Mouse (Mus musculus) embryonic facial prominence, embryonic 15.5 days (tissue): ENCODE data around the gene Casz1. TPM values are rescaled to one million over a fixed set of nuclear protein-coding genes. Genes with fewer than 3 reads are reported as not detected.

Experiments used
- ATAC-seq: fragments of 200-750 bp; cut with Nextera tagmentation; 2 replicates; pipeline ENCODE4 v1.8.0; 2017; ENCODE audit warnings: low read depth, moderate TSS enrichment; ENCODE audit not compliant: insufficient number of reproducible peaks, low FRiP score, low TSS enrichment
- H3K27ac ChIP-seq: fragments of 300-500 bp; sonication (generic); replicated peaks from 2 replicates; pipeline ENCODE4 v1.5.1; 2015; ENCODE audit warnings: mild to moderate bottlenecking, inconsistent platforms
- H3K27me3 ChIP-seq: fragments of 300-500 bp; sonication (generic); 2 replicates; pipeline ENCODE4 v1.6.1; 2015; ENCODE audit warnings: inconsistent platforms
- H3K36me3 ChIP-seq: fragments of 300-500 bp; sonication (generic); 2 replicates; pipeline ENCODE4 v1.6.1; 2015; ENCODE audit warnings: mild to moderate bottlenecking, inconsistent platforms
- H3K4me1 ChIP-seq: fragments of 300-500 bp; sonication (generic); 2 replicates; pipeline ENCODE4 v1.6.1; 2015; ENCODE audit warnings: inconsistent platforms
- H3K4me2 ChIP-seq: fragments of 300-500 bp; sonication (generic); replicated peaks from 2 replicates; pipeline ENCODE4 v1.6.1; 2015; ENCODE audit warnings: mild to moderate bottlenecking, inconsistent platforms
- H3K4me3 ChIP-seq: fragments of 300-500 bp; sonication (generic); replicated peaks from 2 replicates; pipeline ENCODE4 v1.5.1; 2015; ENCODE audit warnings: mild to moderate bottlenecking, inconsistent platforms
- H3K9ac ChIP-seq: fragments of 300-500 bp; sonication (generic); 2 replicates; pipeline ENCODE4 v1.6.1; 2015; ENCODE audit warnings: inconsistent platforms
- H3K9me3 ChIP-seq: fragments of 300-500 bp; sonication (generic); replicated peaks from 2 replicates; pipeline ENCODE4 v1.6.1; 2016; ENCODE audit warnings: inconsistent platforms
- WGBS: fragments of 180-500 bp; shearing (Covaris S2); methylation state at CpG from one replicate; pipeline ENCODE4 v1.1.7; 2015; 5-methylcytosine and 5-hydroxymethylcytosine counted together
- polyA plus RNA-seq: library from polyadenylated mRNA; unstranded; fragments of >200 nt; fragmentation: Nextera tagmentation; extraction: Ambion mirVana; gene quantifications from 2 replicates; pipeline ENCODE4 v1.2.1, GENCODE M21; 2015

Casz1 gene
- polyA plus RNA-seq, 1 experiment from 2014 or later, result 11.2 TPM

- Histone ChIP-seq H3K4me1 (peaks cover 29% of the 10 kb centered on the region), H3K9ac (no peak overlapping the region), H3K9me3 (no peaks in the 10 kb centered on the region), H3K27me3 (0 out of 2 replicates have a peak, but pooled peaks cover 3% of the 10 kb centered on the region), H3K36me3 (peaks cover 4% of the 10 kb centered on the region; the same call in 1 of the 2 replicates), H3K4me3 (no peak overlapping the region), H3K4me2 (no peak overlapping the region), H3K27ac (peak overlapping the region; percentile 17; the same call in 1 of the 2 replicates)
- no peak for ATAC-seq
- WGBS, result 71% methylated on average over 11 of the region's 11 CpGs
Observed at GRCm38 (mm10) chr4:148978926-148979325, 174.7 kb downstream of the Casz1 start.

GRCm38 (mm10) chr4:148979837-148980236 lies 175.6 kb downstream of the Casz1 start:
- Histone ChIP-seq H3K27me3 (0 out of 2 replicates have a peak, but pooled peaks cover 5% of the 10 kb centered on the region), H3K9me3 (no peaks in the 10 kb centered on the region), H3K36me3 (peaks cover 4% of the 10 kb centered on the region; the same call in 1 of the 2 replicates), H3K27ac (no peak overlapping the region), H3K4me2 (no peak overlapping the region), H3K9ac (no peak overlapping the region), H3K4me1 (peaks cover 36% of the 10 kb centered on the region), H3K4me3 (no peak overlapping the region)
- ATAC-seq, result no peak
- 66% methylated on average over 11 of the region's 11 CpGs for WGBS

- H3K9me3 ChIP-seq, result no peaks in the 10 kb centered on the region
- no peak overlapping the region for H3K27ac ChIP-seq
- H3K4me2 ChIP-seq, result no peak overlapping the region
- WGBS, result 52% methylated on average over 6 of the region's 6 CpGs
- peaks cover 61% of the 10 kb centered on the region for H3K4me1 ChIP-seq
- peak; percentile 41; the same call in 1 of the 2 replicates for ATAC-seq
- H3K4me3 ChIP-seq, result no peak overlapping the region
- peaks cover 4% of the 10 kb centered on the region; the same call in 1 of the 2 replicates for H3K36me3 ChIP-seq
- H3K9ac ChIP-seq, result no peak overlapping the region
- H3K27me3 ChIP-seq, result peaks cover 12% of the 10 kb centered on the region; the same call in 1 of the 2 replicates
Observed at GRCm38 (mm10) chr4:148982274-148982673, 178.0 kb downstream of the Casz1 start.

- H3K27me3 ChIP-seq, result peaks cover 12% of the 10 kb centered on the region; the same call in 1 of the 2 replicates
- no peak overlapping the region for H3K9ac ChIP-seq
- H3K4me2 ChIP-seq, result no peak overlapping the region
- peaks cover 4% of the 10 kb centered on the region; the same call in 1 of the 2 replicates for H3K36me3 ChIP-seq
- H3K4me1 ChIP-seq, result peaks cover 51% of the 10 kb centered on the region
- H3K9me3 ChIP-seq, result no peaks in the 10 kb centered on the region
- 28% methylated on average over 19 of the region's 19 CpGs for WGBS
- H3K27ac ChIP-seq, result 0 out of 2 replicates have a peak overlapping the region, but pooled peaks have one; percentile 30
- H3K4me3 ChIP-seq, result no peak overlapping the region
- ATAC-seq, result no peak
Observed at GRCm38 (mm10) chr4:148984701-148985540, 180.7 kb downstream of the Casz1 start.

GRCm38 (mm10) chr4:148985541-148986476 lies 181.6 kb downstream of the Casz1 start:
- Histone ChIP-seq H3K9me3 (no peaks in the 10 kb centered on the region), H3K4me1 (peaks cover 59% of the 10 kb centered on the region), H3K9ac (no peak overlapping the region), H3K4me3 (no peak overlapping the region), H3K36me3 (peaks cover 4% of the 10 kb centered on the region; the same call in 1 of the 2 replicates), H3K27ac (no peak overlapping the region), H3K27me3 (peaks cover 12% of the 10 kb centered on the region; the same call in 1 of the 2 replicates), H3K4me2 (no peak overlapping the region)
- WGBS, result 31% methylated on average over 24 of the region's 24 CpGs
- no peak for ATAC-seq

- H3K27me3 ChIP-seq, result peaks cover 6% of the 10 kb centered on the region; the same call in 1 of the 2 replicates
- H3K27ac ChIP-seq, result no peak overlapping the region
- no peak overlapping the region for H3K4me2 ChIP-seq
- no peak overlapping the region for H3K9ac ChIP-seq
- H3K4me3 ChIP-seq, result no peak overlapping the region
- no peaks in the 10 kb centered on the region for H3K9me3 ChIP-seq
- 26% methylated on average over 2 of the region's 2 CpGs for WGBS
- ATAC-seq, result no peak
- peaks cover 41% of the 10 kb centered on the region for H3K4me1 ChIP-seq
- H3K36me3 ChIP-seq, result no peaks in the 10 kb centered on the region
Observed at GRCm38 (mm10) chr4:148990038-148990437, 185.8 kb downstream of the Casz1 start.

GRCm38 (mm10) chr4:148993948-148994347 lies 189.7 kb downstream of the Casz1 start:
- Histone ChIP-seq H3K9ac (no peak overlapping the region), H3K4me3 (no peak overlapping the region), H3K9me3 (no peaks in the 10 kb centered on the region), H3K4me1 (peaks cover 10% of the 10 kb centered on the region), H3K27me3 (no peaks in the 10 kb centered on the region), H3K36me3 (no peaks in the 10 kb centered on the region), H3K4me2 (no peak overlapping the region), H3K27ac (no peak overlapping the region)
- no peak for ATAC-seq
- 56% methylated on average over 5 of the region's 5 CpGs for WGBS

- H3K9ac ChIP-seq, result no peak overlapping the region
- H3K4me2 ChIP-seq, result no peak overlapping the region
- H3K4me1 ChIP-seq, result no peaks in the 10 kb centered on the region
- H3K27ac ChIP-seq, result no peak overlapping the region
- no peaks in the 10 kb centered on the region for H3K27me3 ChIP-seq
- H3K4me3 ChIP-seq, result no peak overlapping the region
- ATAC-seq, result no peak
- no peaks in the 10 kb centered on the region for H3K36me3 ChIP-seq
- 93% methylated on average over 6 of the region's 6 CpGs for WGBS
- H3K9me3 ChIP-seq, result no peaks in the 10 kb centered on the region
Observed at GRCm38 (mm10) chr4:149000746-149001145, 196.5 kb downstream of the Casz1 start.

GRCm38 (mm10) chr4:149001515-149001914 lies 197.3 kb downstream of the Casz1 start:
- Histone ChIP-seq H3K4me3 (no peak overlapping the region), H3K9me3 (no peaks in the 10 kb centered on the region), H3K4me1 (no peaks in the 10 kb centered on the region), H3K27me3 (no peaks in the 10 kb centered on the region), H3K9ac (no peak overlapping the region), H3K27ac (no peak overlapping the region), H3K36me3 (no peaks in the 10 kb centered on the region), H3K4me2 (no peak overlapping the region)
- 83% methylated on average over 5 of the region's 5 CpGs for WGBS
- ATAC-seq, result no peak

GRCm38 (mm10) chr4:149002441-149003093 lies 198.3 kb downstream of the Casz1 start:
- H3K36me3 ChIP-seq, result no peaks in the 10 kb centered on the region
- no peak overlapping the region for H3K27ac ChIP-seq
- WGBS, result 90% methylated on average over 11 of the region's 11 CpGs
- no peaks in the 10 kb centered on the region for H3K4me1 ChIP-seq
- H3K9ac ChIP-seq, result no peak overlapping the region
- no peaks in the 10 kb centered on the region for H3K9me3 ChIP-seq
- no peak overlapping the region for H3K4me3 ChIP-seq
- H3K27me3 ChIP-seq, result no peaks in the 10 kb centered on the region
- no peak for ATAC-seq
- no peak overlapping the region for H3K4me2 ChIP-seq
